Mouse (Mus musculus) testis, adult 2 months (tissue): ENCODE measurements around the gene Entpd1.

Source experiments
- CTCF ChIP-seq: fragments of 200-500 bp; IDR thresholded peaks from 2 replicates; pipeline ENCODE4 v1.5.1; 2012; ENCODE audit warnings: low read depth, mild to moderate bottlenecking, inconsistent platforms, low read length, moderate library complexity; ENCODE audit not compliant: control insufficient read depth, insufficient read depth, insufficient replicate concordance
- POLR2A ChIP-seq: fragments of 200-500 bp; IDR thresholded peaks from 2 replicates; pipeline ENCODE4 v1.6.1; 2012; ENCODE audit warnings: low read depth, mild to moderate bottlenecking, inconsistent platforms, low read length, moderate library complexity; ENCODE audit not compliant: control insufficient read depth

GRCm38 (mm10) chr19:40658935-40659334, 46.8 kb downstream of the Entpd1 start:
- TF ChIP-seq CTCF (no peak), POLR2A (no peak)
